20 mouse cellular contexts compared by ENCODE assay signal in the genomic region with DNA sequence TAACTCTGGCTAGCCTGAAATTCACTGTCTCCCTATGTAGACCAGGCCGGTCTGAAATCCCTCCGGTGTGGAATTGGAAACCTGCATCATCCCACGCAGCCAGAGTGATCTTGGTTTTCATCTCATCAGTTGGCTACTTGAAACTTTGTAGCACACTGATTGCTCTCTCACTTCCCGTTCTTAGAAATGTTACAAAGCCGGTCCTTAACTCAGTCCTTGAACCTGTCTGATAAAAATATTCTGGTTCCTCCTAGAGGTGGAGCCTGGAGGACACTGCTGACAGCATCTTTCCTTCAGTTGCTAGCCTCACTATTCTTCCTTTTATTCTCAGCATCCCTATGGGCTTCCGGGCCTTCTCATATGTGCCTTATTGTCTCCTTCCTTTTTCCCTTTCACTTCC. TPM values are rescaled to one million over a fixed set of nuclear protein-coding genes. Genes with fewer than 3 reads are reported as not detected.
DNase-seq lines count a peak whose midpoint lies in the region; ATAC-seq and TF ChIP-seq lines count a peak whose summit lies in the region.
"Had no signal": no experiment of that assay in that cellular context is flagged by ENCODE, and none has a peak within 500 bp of the region (broad histone marks: within the 10 kb centered on the region; RNA-seq: fewer than 3 reads in every experiment).

No protein-coding gene starts in this region.

- ATAC-seq in lung, postnatal 0 days, result no peak
- ATAC-seq: activated CD4-positive, CD25-positive, alpha-beta regulatory T cell, adult 4 months; forebrain, embryonic 15.5 days; hindbrain, embryonic 16.5 days had no signal

- peak; percentile 12 for DNase-seq in embryo, embryonic 10 days (ENCODE audit: low spot score)
- no peak for DNase-seq in embryo, embryonic 11 days
- peak; percentile 7 for DNase-seq in lung, postnatal 0 days (ENCODE audit: low spot score)
- no peak for DNase-seq in lung, postnatal 25 days (ENCODE audit: low spot score)
- DNase-seq in R1 (ENCODE audit: low read depth, low spot score), result peak; percentile 14
- DNase-seq in MN1 (ENCODE audit: low spot score), result no peak
- no peak for DNase-seq in kidney, postnatal 4 days
- DNase-seq: adrenal gland, postnatal 14 days; cerebellum, adult 11-12 months; cerebellum, adult 9-10 months; cerebellum, postnatal 25 days; gastrocnemius, postnatal 36 days; heart, adult 18-20 months; heart, postnatal 10 days; kidney, adult 11 months had no signal

- H3K27me3 ChIP-seq in lung, postnatal 0 days (replicated peaks; ENCODE audit: insufficient read depth, low read length), result no peaks in the 10 kb centered on the region
- H3K27me3 ChIP-seq: forebrain, embryonic 15.5 days had no signal

- no peak overlapping the region for H3K4me3 ChIP-seq in lung, postnatal 0 days (ENCODE audit: low read depth, low read length)
- H3K4me3 ChIP-seq: embryonic facial prominence, embryonic 10.5 days; forebrain, embryonic 15.5 days; heart, embryonic 10.5 days had no signal

- H3K4me1 ChIP-seq in lung, postnatal 0 days (ENCODE audit: insufficient read depth, low read depth, low read length), result no peaks in the 10 kb centered on the region
- H3K4me1 ChIP-seq: forebrain, embryonic 15.5 days; heart, embryonic 10.5 days had no signal

- TF ChIP-seq CTCF in lung, postnatal 0 days (IDR thresholded peaks at IDR 0.05), result no peak

- H3K36me3 ChIP-seq in lung, postnatal 0 days (ENCODE audit: insufficient read depth, low read length), result no peaks in the 10 kb centered on the region
- H3K36me3 ChIP-seq: embryonic facial prominence, embryonic 10.5 days; forebrain, embryonic 15.5 days; heart, embryonic 10.5 days had no signal

- TF ChIP-seq EP300 in lung, postnatal 0 days (IDR thresholded peaks at IDR 0.05), result no peak

- H3K27ac ChIP-seq in lung, postnatal 0 days (ENCODE audit: low read length), result no peak overlapping the region
- H3K27ac ChIP-seq: embryonic facial prominence, embryonic 10.5 days; forebrain, embryonic 15.5 days; heart, embryonic 10.5 days had no signal

- no peak overlapping the region for H3K4me2 ChIP-seq in lung, postnatal 0 days (replicated peaks; ENCODE audit: low read depth, low read length)
- H3K4me2 ChIP-seq: forebrain, embryonic 15.5 days had no signal

- no peaks in the 10 kb centered on the region for H3K9me3 ChIP-seq in lung, postnatal 0 days (ENCODE audit: low read length)
- H3K9me3 ChIP-seq: forebrain, embryonic 15.5 days; heart, embryonic 10.5 days had no signal

- no peak overlapping the region for H3K9ac ChIP-seq in lung, postnatal 0 days (replicated peaks; ENCODE audit: low read depth)
- H3K9ac ChIP-seq: forebrain, embryonic 15.5 days had no signal

- WGBS in lung, postnatal 0 days, result 64% methylated on average over 6 of the region's 6 CpGs

RNA-seq across cellular contexts. Expression of gene P4ha2, which starts 46.1 kb away (rescaled TPM):
- polyA plus RNA-seq in lung, postnatal 0 days (2015; fragmentation: Nextera tagmentation; extraction: Ambion mirVana), result 21.4 and 26.5 TPM in 2 replicates
- polyA plus RNA-seq: activated CD4-positive, CD25-positive, alpha-beta regulatory T cell, adult 4 months had no signal

Comparison
In these comparisons a context has a peak if more than half of its experiments do, and no peak if none do; other contexts are left out.
1. DNase-seq: peak in embryo, embryonic 10 days (single experiment), lung, postnatal 0 days (single experiment) and R1 (single experiment); none in embryo, embryonic 11 days (single experiment), lung, postnatal 25 days (single experiment), MN1 (single experiment) and kidney, postnatal 4 days (0 of 2).